Mouse (Mus musculus): ENCODE data around the gene Cdhr2.

- TF ChIP-seq CTCF (IDR thresholded peaks at IDR 0.05) (no peak), EP300 (IDR thresholded peaks at IDR 0.05) (no peak)
Measured at GRCm38 (mm10) chr13:54664509-54664908, 36.8 kb upstream of the Cdhr2 start.

All from lung, postnatal 0 days (tissue).